Mouse (Mus musculus): ENCODE measurements around the gene Trpm7. TPM values are rescaled to one million over a fixed set of nuclear protein-coding genes. Genes with fewer than 3 reads are reported as not detected.

Gene Trpm7
- total and polyA plus RNA-seq, 3 experiments, result 22.3 to 23.1 TPM; not detected in 1

GRCm38 (mm10) chr2:126792611-126793010 is 83.4 kb downstream of the Trpm7 start:
- Histone ChIP-seq H3K27ac (ENCODE audit: control insufficient read depth, low read depth, low read length) (no peak overlapping the region), H3K79me2 (ENCODE audit: control insufficient read depth, insufficient read depth, low read length, poor library complexity) (no peaks in the 10 kb centered on the region), H3K9ac (ENCODE audit: control insufficient read depth, low read depth, low read length, poor library complexity, severe bottlenecking) (no peak overlapping the region), H3K4me3 (ENCODE audit: control insufficient read depth in 1 of 2, insufficient read depth in 1 of 2, low read depth in 2 of 2, low read length in 2 of 2) (no peak overlapping the region), H3K36me3 (ENCODE audit: control insufficient read depth in 1 of 2, insufficient read depth in 2 of 2, low read length in 2 of 2) (peaks cover 0 to 18% of the 10 kb centered on the region in 2 experiments; a peak in 2 of 4 replicates), H3K4me1 (ENCODE audit: control insufficient read depth in 1 of 2, insufficient read depth in 2 of 2, low read length in 2 of 2) (no peaks in the 10 kb centered on the region), H3K27me3 (ENCODE audit: control insufficient read depth in 1 of 2, insufficient read depth in 2 of 2, low read length in 2 of 2) (no peaks in the 10 kb centered on the region), H3K9me3 (replicated peaks; ENCODE audit: insufficient read depth, low read length) (no peaks in the 10 kb centered on the region)
- DNase-seq (ENCODE audit: low read depth, low spot score), result no peak
- TF ChIP-seq MYC (IDR thresholded peaks at IDR 0.05; ENCODE audit: low read depth, low read length), result no peak
- TF ChIP-seq UBTF (IDR thresholded peaks at IDR 0.05; ENCODE audit: borderline replicate concordance, insufficient read depth, low read depth, low read length), result no peak
- no peak for TF ChIP-seq POLR2AphosphoS5 (IDR thresholded peaks at IDR 0.05; ENCODE audit: borderline replicate concordance, low read depth, low read length)
- TF ChIP-seq MAFK (IDR thresholded peaks at IDR 0.05; ENCODE audit: borderline replicate concordance, low read depth, low read length), result peak; percentile 60

GRCm38 (mm10) chr2:126787721-126788342 is 88.2 kb downstream of the Trpm7 start:
- Histone ChIP-seq H3K9ac (ENCODE audit: control insufficient read depth, low read depth, low read length, poor library complexity, severe bottlenecking) (no peak overlapping the region), H3K27ac (ENCODE audit: control insufficient read depth, low read depth, low read length) (no peak overlapping the region), H3K79me2 (ENCODE audit: control insufficient read depth, insufficient read depth, low read length, poor library complexity) (no peaks in the 10 kb centered on the region), H3K4me1 (ENCODE audit: control insufficient read depth in 1 of 2, insufficient read depth in 2 of 2, low read length in 2 of 2) (no peaks in the 10 kb centered on the region), H3K27me3 (ENCODE audit: control insufficient read depth in 1 of 2, insufficient read depth in 2 of 2, low read length in 2 of 2) (no peaks in the 10 kb centered on the region), H3K4me3 (ENCODE audit: control insufficient read depth in 1 of 2, insufficient read depth in 1 of 2, low read depth in 2 of 2, low read length in 2 of 2) (no peak overlapping the region), H3K36me3 (ENCODE audit: control insufficient read depth in 1 of 2, insufficient read depth in 2 of 2, low read length in 2 of 2) (peaks cover 0 to 8% of the 10 kb centered on the region in 2 experiments; a peak in 2 of 4 replicates), H3K9me3 (replicated peaks; ENCODE audit: insufficient read depth, low read length) (no peaks in the 10 kb centered on the region)
- no peak for TF ChIP-seq GABPA (IDR thresholded peaks at IDR 0.05; ENCODE audit: low read depth, low read length)
- no peak for TF ChIP-seq ZMIZ1 (IDR thresholded peaks at IDR 0.05; ENCODE audit: low read depth, low read length)
- no peak for TF ChIP-seq HCFC1 (IDR thresholded peaks at IDR 0.05; ENCODE audit: low read depth, low read length)
- DNase-seq (ENCODE audit: low read depth, low spot score), result no peak

- no peaks in the 10 kb centered on the region for H3K9me3 ChIP-seq (replicated peaks; ENCODE audit: insufficient read depth, low read length)
- no peak within 1 kb of the TSS for H3K27ac ChIP-seq (ENCODE audit: control insufficient read depth, low read depth, low read length)
- TF ChIP-seq SIN3A (IDR thresholded peaks at IDR 0.05; ENCODE audit: low read length), result no peak
- TF ChIP-seq TCF12 (IDR thresholded peaks at IDR 0.05; ENCODE audit: low read depth, low read length), result no peak
- TF ChIP-seq MXI1 (IDR thresholded peaks at IDR 0.05; ENCODE audit: low read depth, low read length), result no peak
- no peak for TF ChIP-seq RAD21 (IDR thresholded peaks at IDR 0.05; ENCODE audit: low read depth, low read length)
- no peak for TF ChIP-seq MAX (IDR thresholded peaks at IDR 0.05; ENCODE audit: low read length)
- TF ChIP-seq BHLHE40 (IDR thresholded peaks at IDR 0.05; ENCODE audit: borderline replicate concordance, low read depth, low read length), result no peak
- no peak for TF ChIP-seq NELFE (IDR thresholded peaks at IDR 0.05; ENCODE audit: low read depth, low read length)
- H3K36me3 ChIP-seq (ENCODE audit: control insufficient read depth in 1 of 2, insufficient read depth in 2 of 2, low read length in 2 of 2), result no peaks in the 10 kb centered on the region
- DNase-seq (ENCODE audit: low read depth, low spot score), result no peak
- H3K27me3 ChIP-seq (ENCODE audit: control insufficient read depth in 1 of 2, insufficient read depth in 2 of 2, low read length in 2 of 2), result no peaks in the 10 kb centered on the region
- H3K79me2 ChIP-seq (ENCODE audit: control insufficient read depth, insufficient read depth, low read length, poor library complexity), result no peaks in the 10 kb centered on the region
- H3K4me3 ChIP-seq (ENCODE audit: control insufficient read depth in 1 of 2, insufficient read depth in 1 of 2, low read depth in 2 of 2, low read length in 2 of 2), result no peak within 1 kb of the TSS
- H3K4me1 ChIP-seq (ENCODE audit: control insufficient read depth in 1 of 2, insufficient read depth in 2 of 2, low read length in 2 of 2), result no peaks in the 10 kb centered on the region
- H3K9ac ChIP-seq (ENCODE audit: control insufficient read depth, low read depth, low read length, poor library complexity, severe bottlenecking), result no peak within 1 kb of the TSS
These were observed 92.7 kb downstream of the Trpm7 start, which contains the start of gene Usp50 for GRCm38 (mm10) chr2:126783370-126783769. Gene Usp50, minus strand, starts transcription at chr2:126783470.

Measured in MEL (cell line).